Mouse (Mus musculus) kidney, postnatal 4 days (tissue): ENCODE measurements around the gene Ccn5.

Experiments used
- DNase-seq, 2 experiments: peaks; one replicate each; pipeline ENCODE4 v3.0.0; 2021; ENCODE audit warnings: mixed read lengths in 2 of 2

The Ccn5 gene

DNA sequence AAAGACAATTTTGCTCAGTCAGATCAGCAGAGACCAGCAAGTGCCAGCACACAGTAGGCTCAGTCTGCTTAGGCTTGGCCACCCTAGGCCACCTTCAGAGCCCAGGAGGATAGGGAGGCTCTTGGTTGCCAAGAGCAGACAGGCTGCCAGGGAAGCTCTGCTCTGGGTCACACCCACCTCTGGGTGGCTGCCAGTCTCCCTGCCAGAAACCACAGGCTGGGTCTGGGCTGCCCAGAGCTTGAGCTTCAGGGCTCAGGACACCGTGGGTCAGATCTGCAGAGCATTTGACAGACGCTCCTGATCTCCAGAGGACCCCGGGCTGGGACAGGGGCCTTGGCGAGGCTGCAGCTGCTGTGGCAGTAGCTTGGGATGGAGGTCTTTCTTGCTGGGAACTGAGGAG, at the start of gene Ccn5:
TSS of gene Ccn5 (plus strand) at position 255 of the 400 bp plus-strand sequence.
- DNase-seq = peak; percentile 27 to 36

DNA sequence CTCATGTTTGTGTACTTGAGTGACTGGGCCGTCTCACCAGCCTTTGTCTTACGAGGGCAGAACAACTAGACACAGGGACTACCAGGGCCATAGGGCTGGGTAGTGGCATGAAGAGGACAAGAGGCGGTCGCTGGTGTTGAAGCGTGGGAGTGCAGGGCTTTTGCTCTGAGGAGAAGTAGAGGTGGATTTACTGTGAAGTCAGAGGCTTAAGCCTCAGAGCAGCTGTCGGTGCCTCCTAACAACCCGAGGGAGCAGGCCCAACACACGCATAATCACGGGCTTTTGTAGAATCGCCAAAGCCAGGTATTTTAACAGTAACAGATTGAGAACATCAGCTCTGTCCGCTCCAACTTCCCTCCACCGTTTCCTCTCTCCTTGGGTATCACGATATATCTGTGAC, 44.0 kb upstream of the Ccn5 start:
- no peak for DNase-seq

DNA sequence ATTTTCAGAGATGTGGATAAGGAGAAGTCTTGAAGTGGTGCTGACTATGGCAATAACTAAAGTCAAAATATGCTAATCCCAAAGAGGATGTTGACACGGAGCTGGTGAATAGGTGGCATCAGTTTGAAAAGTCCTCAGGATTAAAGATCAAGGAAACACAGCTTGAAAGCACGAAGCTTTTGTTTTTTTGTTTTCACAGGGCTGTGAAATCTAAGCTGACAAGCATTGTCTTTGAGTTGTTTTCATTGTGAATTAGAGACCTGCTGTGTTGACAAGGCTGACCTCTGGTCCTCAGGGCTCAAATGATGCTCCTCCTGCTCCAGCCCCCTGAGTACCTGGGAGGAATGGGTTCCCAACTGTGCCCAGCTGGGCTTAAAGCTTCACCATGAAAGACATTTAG, 43.6 kb upstream of the Ccn5 start:
- DNase-seq = no peak

DNA sequence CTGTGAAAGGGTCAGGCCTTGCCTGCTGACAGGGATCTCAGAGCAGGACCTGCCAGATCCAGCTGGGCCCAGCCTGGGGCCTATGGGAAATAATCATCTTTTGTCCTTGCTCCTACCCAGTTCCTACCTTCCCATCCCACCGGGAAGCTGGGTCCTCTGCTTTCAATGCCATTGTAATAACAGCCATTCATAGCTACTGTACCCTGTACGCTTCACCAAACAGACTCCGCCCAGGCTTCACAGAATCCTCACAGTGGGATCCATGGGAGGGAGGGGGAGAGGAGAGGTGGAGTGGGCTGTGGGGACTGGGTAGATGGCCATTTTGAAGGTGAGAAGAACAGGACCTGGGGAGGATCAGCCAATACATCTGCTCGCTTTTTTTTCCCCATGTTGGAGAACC, 41.8 kb upstream of the Ccn5 start:
- no peak for DNase-seq

DNA sequence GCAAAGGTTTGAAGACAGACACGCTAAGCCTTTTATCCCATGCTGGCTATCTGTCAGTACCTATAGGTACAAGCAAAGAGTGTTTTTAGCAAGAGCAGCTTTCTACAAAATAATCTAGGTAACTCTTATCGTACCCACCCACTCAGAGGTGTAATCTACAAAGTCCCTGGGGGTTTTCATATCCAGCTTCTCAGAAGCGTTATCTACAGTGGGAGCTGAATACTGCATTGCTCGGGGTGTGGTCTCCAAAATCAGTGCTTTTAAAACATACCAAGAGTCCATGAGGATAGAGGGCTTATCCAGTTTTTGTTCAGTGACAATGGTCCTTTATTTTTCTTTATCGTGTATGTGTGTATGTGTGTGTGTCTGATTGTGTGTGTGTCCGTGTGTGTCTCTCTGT, 37.3 kb upstream of the Ccn5 start:
- DNase-seq = no peak

DNA sequence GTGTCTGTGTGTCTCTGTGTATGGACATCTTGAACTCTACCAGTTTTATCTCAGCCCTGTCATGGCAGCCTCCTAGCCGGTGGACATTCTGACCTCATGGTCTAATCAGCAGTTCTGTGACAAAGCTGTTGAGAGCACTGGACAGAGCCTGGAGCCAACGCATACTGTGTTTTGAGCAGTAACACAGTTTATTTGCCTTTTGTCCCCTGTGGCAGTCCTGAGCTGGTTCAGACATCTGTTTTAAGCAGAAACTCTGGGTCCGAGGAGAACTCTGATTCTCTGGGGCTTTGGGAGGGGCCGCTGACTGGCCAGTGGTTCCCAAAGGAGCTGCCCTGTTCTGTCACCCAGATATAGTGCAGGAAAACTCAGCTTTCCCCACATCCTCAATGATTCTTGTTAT, 36.8 kb upstream of the Ccn5 start:
- no peak for DNase-seq

DNA sequence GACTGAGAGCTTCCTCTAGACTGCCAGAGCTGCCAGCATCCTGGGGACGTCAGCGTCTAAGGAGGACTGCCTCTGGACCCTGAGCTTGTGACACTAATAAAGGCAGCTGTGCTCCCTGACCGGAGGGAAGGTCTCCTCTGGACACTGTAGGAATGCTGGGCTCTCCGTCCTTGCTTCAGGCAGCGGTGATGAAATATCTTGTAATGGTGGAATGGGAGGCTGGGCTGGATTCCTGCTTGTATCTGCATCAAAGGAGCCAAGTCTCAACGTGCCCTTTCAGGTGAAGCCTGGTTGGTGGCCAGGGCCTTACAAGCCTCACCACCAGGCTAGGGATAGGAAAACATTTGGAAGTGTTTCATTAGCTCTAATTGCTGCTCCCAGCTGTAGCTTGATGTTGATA, 33.6 kb upstream of the Ccn5 start:
- DNase-seq = no peak

DNA sequence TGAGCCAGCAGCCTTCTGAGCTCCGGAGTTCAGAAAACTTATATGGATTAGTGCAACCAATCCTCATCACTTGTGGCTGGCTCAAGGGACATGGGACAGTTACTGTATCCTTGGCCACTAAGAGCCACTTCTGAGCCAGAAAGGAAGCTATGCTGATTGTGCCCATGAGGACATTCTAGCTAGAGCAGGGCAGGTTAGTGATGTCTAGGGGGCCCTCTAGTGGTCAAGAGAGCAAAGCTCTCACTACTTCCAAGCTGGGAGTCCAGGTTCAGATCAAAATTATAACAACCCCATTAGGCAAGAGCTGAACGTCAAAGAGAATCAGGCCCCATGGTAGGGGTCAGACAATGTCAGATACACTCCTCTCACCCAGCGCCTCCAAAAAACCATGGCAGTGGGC, 33.0 kb upstream of the Ccn5 start:
- DNase-seq = peak; percentile 44 to 59

DNA sequence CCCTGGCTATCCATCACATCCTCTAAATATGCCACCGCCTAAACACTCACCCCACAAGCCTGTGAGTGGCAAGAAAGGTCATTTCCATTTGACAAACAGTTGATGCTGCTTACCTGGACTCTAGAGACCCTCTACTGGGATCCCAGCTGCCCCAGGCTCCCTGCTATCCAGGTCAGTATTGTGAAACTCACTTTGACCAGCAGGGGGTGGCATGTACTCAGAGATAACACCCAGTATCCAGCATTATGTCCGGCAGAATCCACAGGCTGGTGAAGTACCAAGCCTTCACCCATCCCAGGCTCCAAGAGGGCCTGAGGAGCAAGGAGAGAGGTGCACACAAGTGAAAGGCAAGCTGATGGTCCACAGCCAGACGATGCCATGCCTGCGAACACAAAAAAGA, 32.2 kb upstream of the Ccn5 start:
- peak; percentile 73 to 80 for DNase-seq

DNA sequence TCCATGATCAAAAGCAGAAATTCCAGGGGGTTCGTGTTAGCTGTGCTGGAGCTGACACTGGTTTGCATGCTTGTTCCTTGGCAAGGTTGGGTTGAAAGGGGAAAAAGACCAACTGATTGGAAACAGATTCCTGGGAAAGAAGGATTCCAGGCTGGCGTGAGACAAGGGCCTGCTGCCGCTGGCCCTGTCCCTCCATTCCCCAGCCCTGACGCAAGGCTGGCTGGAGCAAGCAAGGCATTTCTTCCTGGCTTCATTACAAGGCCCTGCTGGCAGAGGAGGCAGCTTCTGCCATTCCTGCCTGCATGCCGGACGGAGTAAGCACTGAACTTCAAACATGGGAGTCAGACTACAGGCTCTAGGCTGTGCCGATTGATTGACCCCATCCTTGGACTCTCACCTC, 22.2 kb upstream of the Ccn5 start:
- DNase-seq = no peak

DNA sequence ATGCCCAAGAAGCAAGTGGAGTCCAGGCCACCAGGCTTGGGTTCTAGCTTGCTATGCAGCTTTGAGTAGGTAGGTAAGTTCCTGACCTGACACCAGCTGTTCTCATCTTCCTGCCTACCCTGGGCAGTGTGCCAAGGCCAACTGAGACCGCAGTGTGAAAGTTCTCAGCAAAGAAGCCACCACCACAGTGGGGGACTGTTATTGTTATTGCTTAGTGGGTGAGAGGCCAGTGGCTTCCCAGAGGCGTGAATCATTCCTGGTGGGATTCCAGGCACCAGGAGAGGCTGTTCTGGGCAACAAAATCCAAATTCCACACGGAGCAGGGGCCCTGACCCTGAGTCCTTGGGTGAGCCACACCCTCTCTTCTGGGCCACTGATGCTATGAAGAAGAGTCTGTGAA, 19.8 kb upstream of the Ccn5 start:
- DNase-seq = peak; percentile 23 to 39

DNA sequence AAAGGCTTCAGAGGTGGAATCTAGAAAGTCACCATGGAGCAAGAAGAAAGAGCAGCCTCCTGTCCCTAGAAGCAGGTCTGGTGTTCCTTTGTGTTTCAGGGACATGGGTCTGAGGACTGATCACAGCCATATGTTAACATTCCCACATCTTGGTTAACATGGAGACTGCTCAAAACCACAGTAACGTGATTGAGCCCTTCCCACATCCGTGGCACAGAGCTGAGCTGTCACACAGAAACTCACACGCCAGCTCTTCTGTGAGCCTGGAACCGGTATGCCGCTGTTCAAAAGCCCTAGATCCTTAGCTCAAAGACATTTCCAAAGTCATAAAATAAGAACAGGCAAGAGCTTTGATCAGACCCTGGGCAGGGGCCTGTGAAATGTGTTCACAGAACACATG, 19.3 kb upstream of the Ccn5 start:
- DNase-seq = no peak

DNA sequence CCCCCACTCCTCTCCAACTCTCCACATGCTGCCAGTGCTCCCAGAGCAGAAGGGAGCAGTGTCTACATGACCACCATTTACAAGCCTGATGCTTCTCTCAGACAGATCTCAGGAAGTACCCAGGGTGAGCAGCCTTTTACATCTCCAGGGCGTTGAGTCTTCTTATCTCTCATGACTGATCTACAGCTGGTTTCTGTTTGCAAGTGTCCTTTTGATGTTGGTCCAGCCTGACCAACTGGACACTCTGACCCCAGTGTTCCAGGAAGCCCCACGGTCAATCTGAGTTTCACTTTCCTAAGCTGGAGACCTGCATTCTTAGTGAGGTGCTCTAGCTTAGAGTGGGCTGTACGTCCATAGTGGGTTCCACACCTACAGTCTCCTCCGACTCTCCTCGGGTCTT, 16.8 kb upstream of the Ccn5 start:
- no peak for DNase-seq

DNA sequence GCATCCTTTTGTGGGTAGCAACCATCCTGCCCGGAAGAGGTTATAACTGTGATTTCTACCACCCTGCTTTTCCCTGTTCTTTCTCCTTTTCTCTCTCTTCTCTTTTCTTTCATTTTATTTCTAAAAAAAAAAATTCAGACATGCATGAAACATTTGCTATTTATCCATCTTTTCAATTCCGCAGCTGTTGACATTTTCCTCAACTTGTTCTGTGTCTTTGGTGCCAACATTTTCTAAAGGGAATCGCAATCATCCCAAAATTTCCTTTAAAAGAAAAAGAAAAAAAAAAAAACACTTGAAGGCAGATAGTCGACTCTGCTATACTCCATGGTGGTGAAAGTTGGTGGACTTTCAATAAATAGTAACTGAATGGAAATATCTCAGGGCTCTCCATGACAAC, 11.5 kb upstream of the Ccn5 start:
- DNase-seq = no peak

DNA sequence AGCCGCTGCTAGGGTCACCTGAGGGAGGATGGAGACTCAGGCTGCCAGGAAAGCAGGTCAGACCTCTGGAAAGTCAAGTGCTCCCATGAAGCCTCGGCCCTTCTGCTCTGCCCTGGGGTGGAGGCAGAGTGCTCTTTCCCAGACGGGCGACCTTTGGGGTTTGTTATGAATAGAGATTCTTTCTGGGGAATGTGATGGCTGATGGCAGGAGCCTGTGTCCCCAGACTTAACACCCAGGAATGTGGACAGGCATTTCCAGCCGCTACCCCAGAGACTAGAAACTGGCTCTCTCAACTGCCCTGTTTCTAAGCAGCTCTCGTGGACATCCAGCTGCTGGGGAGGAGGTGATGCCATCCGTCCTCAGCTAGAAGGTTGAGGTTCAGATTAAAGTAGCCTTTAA, 11.0 kb upstream of the Ccn5 start:
- no peak for DNase-seq

DNA sequence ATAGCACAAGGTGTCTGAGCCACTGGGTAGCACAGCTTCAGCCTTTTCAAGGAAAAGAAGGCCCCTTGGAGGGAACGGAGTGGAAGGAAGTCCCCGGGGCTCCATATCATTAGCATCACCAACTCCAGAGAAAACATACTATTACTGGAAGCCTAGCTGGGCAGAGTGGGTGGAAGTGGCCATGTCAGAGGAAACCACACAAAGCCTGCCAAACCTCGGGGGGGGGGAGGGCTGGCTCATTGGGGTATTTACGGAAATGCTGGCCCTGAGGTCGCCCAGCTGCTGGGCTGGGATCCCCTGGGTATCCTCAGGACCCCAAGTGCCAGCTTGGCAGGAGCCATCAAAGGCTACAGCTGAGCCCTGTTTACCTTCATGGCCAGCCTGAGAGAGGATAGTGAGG, 7.6 kb upstream of the Ccn5 start:
- DNase-seq = no peak

DNA sequence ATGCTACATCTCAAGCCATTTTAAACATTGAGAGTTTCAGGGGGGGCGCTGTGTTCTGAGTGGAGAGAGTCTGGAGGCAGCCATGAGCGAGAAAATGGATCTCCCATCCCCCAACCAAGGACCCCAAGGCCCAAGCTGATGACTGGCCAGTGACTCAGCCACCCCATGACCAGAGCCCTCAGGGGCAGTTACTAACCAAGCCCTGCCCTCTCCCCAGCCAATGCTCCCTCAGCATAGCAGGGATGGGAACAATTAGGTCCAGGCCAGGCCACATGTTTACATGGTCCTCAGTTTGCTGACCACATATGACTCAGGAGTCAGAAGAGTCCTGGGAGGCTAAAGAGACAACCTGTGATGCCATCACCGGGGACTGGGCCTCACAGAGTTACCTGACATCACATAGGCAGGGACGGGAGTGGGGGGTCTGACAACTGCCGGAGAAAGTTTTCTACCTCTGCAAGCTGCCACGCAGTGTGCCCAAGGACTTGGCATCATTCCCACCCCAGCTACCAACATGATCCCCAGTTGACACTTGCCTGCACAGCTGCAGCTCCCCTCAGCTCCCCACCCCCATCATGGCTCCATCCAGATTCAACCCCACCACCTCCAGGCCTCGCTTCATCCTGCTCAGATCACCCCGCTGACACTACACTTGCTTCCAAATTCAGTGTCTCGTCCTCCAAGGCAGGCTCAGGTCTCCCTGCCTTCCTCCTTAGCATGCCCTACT, 5.8 kb upstream of the Ccn5 start:
- no peak for DNase-seq

DNA sequence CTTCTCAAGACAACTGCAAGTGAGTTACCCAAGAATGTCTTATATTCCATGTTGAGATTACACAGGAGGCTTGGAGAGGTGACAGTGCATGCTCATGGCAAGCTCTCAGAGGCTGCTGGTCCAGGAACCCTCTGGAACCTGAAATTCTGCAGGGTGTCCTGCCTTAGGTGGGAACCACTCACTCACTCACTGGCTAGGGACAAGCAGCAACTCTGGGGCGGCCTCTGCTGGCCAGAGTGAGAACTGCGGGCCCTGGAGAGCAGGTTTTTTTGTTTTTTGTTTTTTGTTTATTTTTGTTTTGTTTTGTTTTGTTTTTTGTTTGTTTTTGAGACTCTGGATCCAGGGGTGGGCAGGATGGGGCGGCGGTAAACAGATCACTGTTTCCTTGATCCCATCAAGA, 2.6 kb downstream of the Ccn5 start:
- DNase-seq = peak; percentile 81 to 83

DNA sequence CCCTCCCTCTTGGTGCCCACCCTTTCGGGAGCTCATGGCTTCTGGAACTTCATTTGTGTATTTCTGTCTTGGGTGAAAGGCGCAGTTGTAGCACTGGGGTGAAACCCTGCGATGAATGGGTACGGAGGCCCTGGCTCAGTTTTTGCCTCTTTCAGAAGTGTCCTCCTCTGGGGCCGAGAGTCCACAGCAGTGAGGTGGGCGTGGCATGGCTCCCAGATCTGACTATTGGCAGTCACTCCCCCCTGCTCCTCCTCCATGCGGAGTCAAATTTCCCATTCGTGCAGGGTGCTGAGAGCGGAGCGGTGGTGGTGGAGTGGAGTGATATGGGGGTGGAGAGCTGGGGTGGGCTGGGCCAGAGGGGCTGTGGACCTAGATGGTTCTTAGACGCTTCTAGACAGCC, 3.1 kb downstream of the Ccn5 start:
- DNase-seq = peak; percentile 76 to 83

DNA sequence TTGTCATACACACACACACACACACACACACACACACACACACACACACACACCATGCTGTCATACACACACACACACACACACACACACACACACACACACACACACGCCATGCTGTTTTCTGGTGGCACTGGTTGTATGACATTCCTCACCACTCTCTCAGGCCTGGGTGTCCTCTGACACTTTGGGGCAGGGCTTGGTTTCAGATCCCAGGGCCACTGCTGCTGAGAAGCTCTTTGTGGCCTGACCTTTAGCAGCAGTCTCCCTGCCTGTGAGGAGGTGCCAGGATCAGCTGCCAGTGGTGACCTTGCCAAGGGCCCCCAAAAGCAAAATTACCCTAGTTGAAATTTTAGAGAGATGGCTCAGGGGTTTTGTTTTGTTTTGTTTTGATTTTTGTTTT, 5.2 kb downstream of the Ccn5 start:
- no peak for DNase-seq

DNA sequence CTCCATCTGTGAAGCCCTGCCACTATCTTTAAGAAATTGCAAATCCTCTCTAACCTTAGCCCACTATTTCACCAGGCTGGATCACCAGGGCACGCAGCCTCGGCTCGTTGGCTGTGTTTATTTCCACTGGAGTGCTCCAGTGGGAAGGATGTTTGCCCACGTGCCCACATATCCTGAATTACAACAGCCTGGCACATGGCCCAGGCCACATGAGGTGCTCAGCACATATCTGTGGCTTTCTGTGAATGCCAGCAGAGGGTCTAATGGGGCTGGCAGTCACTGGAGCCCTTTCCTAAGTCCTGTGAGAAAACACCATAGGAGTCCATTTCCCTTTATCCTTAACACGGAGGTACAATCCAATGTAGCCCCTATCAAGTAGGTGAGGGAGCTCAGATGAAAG, 5.8 kb downstream of the Ccn5 start:
- DNase-seq = no peak

DNA sequence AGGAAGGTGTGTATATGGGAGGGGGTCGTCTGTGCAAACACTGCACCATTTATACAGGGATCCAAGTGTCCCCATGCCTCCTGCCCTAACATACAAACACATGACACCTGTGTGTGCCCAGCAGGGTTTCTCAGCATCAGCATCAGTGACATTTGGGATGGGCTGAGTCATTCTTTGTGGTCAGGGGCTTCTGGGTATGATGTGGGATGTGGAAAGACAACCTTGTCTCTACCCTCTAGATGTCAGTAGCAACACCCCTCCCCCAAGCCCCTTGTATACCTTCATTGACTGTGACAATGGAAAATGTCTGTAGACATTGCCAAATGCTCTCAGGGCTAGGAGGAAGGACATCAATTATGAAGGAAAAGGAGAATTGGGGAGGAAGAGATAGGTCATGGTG, 10.5 kb downstream of the Ccn5 start:
- no peak for DNase-seq

DNA sequence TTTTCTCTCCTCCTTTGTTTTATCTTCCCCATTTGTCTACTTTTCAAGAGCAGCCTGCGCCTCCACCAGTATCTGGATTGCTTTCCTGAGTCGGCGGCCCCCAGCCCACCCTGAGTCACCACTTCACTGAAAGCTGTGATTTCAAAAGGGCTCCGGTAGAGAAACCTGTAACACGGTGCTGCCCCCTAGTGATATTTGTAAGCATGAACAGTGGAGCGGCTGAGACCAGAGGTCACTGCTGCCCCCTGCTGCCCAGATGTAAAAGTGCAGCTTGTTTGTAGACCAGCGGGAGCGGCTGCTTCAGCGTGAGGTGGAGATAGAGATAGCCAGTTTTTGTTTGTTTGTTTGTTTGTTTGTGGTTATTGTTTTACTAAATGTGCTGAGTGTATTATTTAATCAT, 17.4 kb downstream of the Ccn5 start:
- DNase-seq = peak; percentile 86 to 88

DNA sequence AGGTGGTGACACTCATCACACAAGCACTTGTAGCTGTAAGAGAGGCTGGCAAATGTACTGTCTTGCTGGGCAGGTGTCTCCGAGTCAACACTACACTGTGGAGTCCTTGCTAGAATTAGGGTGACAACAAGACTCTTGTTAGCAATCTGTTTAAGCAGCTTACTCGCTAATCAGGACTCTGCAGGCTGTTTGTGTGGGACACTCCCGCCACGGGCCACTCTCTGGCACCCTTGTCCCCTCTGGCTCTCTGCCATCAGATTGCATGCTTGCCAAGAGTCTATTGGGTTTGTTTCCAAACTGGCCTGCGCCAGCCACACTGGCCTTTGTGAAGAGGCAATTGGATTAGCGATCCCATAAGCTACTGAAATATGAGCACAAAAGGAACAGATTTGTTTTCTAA, 18.9 kb downstream of the Ccn5 start:
- DNase-seq = peak; percentile 28 to 34

DNA sequence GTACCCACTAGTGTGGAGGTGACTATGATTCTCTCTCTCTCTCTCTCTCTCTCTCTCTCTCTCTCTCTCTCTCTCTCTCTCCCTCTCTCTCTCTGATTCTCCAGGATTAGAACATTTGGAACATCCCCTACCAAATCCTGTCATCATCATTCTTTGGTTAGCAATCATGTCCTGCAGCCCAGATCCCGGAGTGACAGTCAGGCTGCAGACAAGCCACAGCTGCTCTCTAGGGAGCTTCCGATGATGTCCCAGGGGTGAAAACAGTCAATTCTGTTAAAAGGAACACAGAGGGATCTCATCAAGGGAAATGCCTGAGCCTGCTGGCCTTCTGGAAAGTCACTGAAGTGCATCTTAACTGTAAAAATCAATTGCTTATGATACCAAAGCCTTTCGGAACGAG, 21.4 kb downstream of the Ccn5 start:
- no peak for DNase-seq

DNA sequence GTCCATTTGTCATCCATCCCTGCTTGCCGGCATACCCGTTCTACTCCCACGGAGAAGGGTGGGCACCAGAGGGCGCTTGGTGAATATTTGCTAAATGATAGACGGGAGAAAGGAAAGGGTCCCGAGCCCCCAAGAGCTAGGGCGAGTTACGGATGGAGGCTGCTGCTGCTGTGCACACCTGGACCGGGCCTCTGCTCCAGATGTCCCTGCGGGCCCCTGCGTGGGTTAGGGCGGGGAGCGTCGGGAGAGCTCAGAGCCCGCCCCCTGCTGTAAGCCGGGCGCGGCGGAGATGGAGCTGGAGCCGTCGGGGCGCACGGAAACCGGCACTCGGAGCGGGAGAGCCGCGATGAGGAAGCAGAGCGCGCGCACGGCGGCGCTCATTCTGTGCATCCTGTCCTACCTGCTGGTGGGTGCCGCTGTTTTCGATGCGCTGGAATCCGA, 32.8 kb downstream of the Ccn5 start, which contains the start of gene Kcnk15:
TSS of gene Kcnk15 (plus strand) at position 191 of the 441 bp plus-strand sequence.
- DNase-seq = peak; percentile 56
